Mouse (Mus musculus) liver, adult (tissue): Measurements from ENCODE around the gene Nup153.

Experiments used
- GATA4 ChIP-seq: IDR thresholded peaks from 2 replicates; pipeline ENCODE4 v1.6.1; 2014; ENCODE audit warnings: mild to moderate bottlenecking, low read length; ENCODE audit not compliant: insufficient replicate concordance

The Nup153 gene

DNA sequence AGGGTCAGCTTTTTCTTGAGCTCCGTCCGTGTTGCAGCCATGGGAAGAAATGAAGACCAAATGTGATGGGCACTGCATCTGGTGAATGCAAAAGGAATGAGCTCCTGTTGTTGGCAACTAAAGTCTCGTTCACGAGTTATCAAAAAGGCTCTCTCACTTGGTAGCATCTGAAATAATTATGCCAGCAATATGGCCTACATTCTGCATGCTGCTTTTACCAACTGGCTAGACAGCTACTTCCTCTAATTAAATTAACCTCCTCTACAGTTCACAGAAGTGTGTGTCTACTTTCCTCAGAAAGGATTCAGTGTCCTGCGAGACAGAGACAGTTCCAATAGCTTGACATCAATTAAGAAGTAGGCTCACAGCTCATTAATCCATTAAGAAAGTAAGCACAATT lies 73.2 kb downstream of the Nup153 start:
- no peak for TF ChIP-seq GATA4

DNA sequence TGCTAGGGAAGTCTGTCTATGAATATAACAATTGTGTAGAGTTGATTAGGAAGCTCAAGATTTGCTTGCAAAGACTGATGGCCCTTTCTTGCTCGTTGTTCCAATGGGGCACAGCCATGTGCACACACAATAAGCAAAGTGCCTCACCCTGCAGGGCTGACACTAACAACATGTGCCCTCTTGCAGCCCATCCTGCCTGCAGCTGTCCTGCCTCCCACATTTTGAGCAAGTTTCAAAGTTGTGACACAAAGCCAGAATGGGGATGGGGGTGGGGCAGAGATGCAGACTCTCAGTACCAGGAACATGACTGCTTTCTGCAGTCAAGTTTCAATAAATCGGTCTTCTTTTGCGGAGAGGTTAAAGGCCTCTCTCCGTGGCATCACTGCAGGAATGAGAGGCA lies 74.1 kb downstream of the Nup153 start:
- TF ChIP-seq GATA4 = no peak

DNA sequence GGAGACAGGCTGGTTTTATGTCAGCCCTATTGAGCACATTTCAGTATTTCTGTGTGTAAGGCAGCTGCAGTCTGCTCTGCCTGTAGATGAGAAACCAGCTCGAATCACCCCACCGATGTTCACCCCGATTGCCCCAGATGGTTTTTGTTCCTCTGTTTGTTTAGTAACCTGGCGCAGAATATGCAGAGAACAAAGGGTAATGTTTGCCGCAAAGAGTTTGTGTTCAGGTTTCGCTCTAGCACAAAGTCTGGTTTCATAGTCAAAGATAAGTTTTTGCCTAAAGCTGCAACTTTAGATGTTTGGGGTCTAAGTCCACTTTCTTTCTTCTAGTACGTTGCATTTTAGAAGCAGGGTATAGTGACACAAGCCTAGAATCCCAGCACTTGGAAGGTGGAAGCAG lies 75.1 kb downstream of the Nup153 start:
- TF ChIP-seq GATA4 = no peak; the same call in 1 of the 2 replicates

DNA sequence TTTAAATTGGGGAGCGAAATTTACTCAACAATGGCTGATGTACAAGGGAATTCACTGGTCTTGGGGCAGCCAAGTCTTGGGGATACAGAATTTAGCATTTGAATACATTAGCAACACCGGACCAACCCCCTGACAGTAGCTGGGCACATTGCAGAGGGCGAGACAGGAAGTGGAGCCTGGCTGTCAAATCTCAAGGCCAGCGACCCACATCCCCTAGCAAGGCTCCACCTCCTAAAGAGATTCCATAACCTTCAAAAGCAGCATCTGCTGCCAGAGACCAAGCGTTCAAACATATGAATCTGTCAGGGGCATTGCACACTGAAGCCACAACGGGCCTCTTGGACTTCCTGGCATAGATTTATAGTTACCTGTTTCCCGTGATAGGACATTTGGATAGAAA lies 75.9 kb downstream of the Nup153 start:
- no peak for TF ChIP-seq GATA4

DNA sequence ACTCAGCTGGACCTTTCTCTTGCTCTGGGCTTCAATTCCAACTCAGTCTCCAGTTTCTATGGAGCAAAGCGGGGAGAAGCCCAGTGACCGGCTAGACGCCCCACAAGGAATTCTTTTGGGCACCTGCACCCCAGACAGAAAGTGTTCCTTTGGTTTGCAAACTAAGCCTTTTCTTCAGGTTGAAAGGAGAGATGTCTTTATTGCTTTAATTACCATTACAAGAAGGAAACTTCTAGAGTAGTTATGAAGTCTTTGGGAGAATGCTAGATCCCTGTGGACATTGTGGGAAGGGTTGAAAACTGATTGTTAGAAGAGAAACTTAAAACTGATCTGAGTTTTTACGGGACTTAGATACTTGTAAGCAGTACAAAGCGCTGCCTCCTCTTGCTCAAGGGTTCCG lies 82.3 kb downstream of the Nup153 start:
- TF ChIP-seq GATA4 = no peak

DNA sequence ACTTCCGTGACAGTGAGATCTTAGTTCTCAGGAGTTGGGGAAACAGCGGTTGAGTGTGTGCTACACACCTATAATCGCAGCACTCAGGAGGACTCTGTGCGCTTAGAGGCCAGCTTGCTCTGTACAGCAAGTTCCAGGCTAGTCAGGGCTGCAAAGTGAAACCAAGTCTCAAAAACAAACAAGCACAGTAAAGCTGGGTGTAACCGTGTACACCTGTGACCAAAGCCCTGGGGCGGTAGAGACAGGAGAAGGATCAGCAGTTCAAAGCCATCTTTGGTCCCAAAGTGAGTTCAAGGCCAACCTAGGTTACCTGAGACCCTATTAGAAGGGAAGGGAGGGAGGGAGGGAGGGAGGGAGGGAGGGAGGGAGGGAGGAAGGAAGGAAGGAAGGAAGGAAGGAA lies 83.6 kb downstream of the Nup153 start:
- TF ChIP-seq GATA4 = no peak

DNA sequence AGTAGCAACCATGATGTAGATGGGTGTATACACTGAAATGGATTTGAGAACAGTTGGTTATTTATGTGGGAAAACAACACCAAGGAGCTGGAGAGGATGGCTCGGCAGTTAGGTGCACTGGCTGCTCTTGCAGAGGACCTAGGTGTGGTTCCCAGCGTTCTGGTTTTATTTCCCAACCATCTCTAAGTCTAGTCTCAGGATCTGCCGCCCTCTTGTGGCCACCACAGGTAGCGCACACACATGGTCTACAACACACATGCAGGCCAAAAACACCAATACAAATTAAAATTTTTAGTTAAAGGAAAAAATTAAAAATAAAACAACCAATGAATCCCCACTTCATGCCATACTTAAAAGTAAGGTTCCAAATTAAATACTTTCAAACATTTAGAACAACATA lies 85.4 kb downstream of the Nup153 start:
- no peak for TF ChIP-seq GATA4

DNA sequence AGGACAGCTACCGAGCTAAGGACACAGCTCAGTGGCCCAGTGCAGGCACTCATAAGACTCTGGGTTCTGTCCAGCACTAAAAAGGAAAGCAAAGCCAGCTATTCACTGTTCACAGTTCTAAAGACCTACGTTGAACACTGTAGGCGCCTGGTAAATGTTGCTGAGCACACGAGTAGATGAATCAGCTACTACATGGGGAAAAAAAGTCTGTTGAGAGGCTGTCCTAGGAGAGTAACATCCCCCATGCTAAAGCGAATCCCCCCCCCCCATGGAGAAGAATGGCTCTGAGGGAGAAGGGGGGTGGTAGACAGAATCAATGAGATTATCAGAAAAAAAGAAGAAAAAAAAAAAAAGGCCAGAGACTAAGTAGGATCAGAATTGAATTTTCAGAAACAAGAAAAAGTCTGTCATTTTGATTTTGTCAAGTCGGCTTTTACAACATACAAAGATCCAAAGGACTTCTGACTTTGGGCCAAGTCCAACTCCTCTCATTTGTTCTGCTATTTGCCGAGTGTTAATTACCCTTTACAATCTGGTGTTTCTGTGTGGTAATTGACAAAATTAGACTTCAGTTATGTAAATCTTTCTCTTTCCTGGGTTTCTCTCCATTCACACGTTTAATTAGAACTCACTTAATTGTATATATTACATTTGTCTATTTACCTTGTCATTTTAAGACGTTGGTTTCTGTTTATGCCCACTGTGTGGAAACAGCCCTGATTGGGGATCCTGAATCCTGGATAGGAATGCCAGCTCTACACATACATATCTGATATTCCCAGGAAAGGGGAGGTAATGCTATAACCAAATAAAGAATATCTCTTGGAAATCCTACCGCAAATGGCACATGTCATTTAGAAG lies 86.9 kb downstream of the Nup153 start:
- no peak for TF ChIP-seq GATA4

DNA sequence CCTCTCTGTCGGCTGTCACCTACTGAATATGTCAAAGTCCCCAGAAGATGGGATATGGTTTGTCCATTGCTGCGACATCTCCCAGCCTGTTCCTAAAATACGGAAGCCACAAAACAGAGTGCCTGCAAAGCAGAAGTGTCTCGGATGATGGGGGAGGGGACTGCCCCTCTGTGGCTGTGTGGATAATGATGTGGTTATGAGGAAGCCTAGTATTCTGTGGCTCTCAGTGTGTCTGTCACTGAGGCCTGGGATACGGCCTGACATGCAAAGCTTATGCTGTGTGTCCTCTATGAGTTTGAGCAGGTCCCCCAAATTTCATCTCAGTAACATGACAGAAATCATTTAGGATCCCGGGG lies 93.6 kb downstream of the Nup153 start:
- TF ChIP-seq GATA4 = no peak

DNA sequence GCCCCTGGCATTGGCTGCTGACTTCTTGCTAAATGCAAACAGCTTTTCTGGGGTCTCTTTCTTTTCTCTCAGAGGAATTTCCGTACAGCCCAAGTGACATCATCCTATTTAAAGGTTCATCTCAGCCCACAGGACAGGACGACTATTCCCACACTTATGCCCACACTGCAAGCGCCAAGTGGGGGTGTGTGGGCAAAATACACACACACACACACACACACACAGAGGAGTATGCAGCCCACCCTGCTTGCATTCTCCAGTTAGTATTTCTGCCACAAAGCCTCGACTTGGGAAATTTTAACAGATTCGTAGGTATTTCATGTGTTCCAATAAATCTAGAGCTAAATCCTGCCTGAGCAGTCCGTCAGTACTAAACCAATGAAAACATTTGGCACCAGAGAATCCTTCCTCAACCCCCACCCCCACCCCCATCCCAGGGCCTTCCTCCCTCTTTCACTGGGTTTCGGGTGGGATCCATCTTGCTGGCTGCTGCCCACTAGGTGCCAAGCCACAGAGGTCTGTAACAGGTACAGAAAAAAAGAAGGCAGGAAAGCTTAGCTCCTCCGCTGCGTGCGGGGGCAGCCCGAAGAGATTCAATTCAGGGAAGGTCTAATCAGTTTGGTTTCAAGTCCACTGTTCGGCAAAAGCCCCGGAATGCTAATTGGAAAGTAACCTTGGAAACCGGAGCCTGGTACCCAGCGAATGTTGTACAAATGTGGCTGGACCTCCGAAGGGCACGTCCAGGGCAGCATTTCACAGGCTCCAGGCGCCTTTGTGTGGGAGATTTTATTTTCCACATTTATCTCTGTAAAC lies 94.2 kb downstream of the Nup153 start:
- no peak for TF ChIP-seq GATA4

DNA sequence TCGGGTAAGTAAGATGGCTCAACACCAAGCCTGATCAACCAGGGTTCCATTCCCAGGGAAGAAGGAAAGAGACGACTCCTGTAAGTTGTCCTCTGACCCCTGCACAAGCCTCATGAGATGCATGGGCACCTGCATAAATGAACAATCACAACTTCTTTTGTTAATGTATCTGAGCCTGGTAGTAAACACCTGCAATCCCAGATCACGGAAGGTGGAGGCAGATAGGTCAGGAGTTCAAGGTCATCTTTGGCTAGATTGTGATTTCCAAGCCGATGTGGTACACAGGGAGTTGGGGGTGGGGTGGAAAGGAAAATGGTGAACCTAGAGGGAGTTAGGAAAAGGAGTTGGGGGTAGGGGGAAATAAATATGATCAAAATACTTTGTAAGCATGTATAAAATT lies 94.9 kb downstream of the Nup153 start:
- no peak for TF ChIP-seq GATA4
